ENCODE assay signal across 9 mouse cellular contexts in the genomic region with DNA sequence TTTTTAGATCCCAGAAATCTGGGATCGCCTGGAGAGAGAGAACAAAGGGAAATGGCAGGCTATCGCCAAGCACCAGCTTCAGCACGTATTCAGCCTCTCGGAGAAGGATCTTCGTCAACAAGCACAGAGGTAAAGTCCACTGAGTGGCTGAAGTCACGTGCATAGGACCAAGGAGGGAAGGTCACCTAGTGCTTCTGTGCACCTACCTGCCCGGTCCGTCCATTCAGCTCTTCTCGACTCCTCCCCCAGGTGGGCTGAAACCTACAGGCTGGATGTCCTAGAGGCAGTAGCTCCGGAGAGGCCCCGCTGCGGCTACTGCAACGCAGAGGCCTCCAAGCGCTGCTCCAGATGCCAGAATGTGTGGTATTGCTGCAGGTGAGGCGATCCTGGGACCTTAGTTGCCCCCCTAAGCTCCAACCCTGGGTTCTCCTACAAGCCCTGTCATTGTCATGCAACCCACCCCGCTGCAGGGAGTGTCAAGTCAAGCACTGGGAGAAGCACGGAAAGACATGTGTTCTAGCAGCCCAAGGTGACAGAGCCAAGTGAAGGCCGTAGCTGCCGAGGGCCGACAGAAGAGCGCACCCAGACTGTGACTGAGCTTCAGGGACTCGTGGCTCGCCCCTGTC. TPM values are rescaled to one million over a fixed set of nuclear protein-coding genes. Genes with fewer than 3 reads are reported as not detected.
DNase-seq lines count a peak whose midpoint lies in the region; ATAC-seq and TF ChIP-seq lines count a peak whose summit lies in the region.
"Had no signal": no experiment of that assay in that cellular context is flagged by ENCODE, and none has a peak within 500 bp of the region (broad histone marks: within the 10 kb centered on the region; RNA-seq: fewer than 3 reads in every experiment).

No protein-coding gene starts in this region.

- 28% methylated on average over 23 of the region's 23 CpGs for WGBS in heart, embryonic 11.5 days (ENCODE audit: insufficient replicate concordance)
- 31% methylated on average over 23 of the region's 23 CpGs for WGBS in forebrain, embryonic 14.5 days
- 38% methylated on average over 23 of the region's 23 CpGs for WGBS in midbrain, postnatal 0 days

- H3K36me3 ChIP-seq in heart, embryonic 11.5 days (ENCODE audit: control insufficient read depth, insufficient read depth, low read length): no peaks in the 10 kb centered on the region
- H3K36me3 ChIP-seq in forebrain, embryonic 14.5 days (ENCODE audit: control insufficient read depth, insufficient read depth, low read length): no peaks in the 10 kb centered on the region; the same call in 1 of the 2 replicates
- H3K36me3 ChIP-seq in midbrain, postnatal 0 days (ENCODE audit: insufficient read depth, low read length): no peaks in the 10 kb centered on the region

- no peak for DNase-seq in heart, postnatal 4 days
- no peak for DNase-seq in forebrain, embryonic 14.5 days (ENCODE audit: low spot score)
- DNase-seq in kidney, postnatal 36 days: peak; percentile 86 to 92
- DNase-seq in midbrain, postnatal 0 days (ENCODE audit: low spot score): no peak
- DNase-seq in left cerebral cortex, adult 11 months (ENCODE audit: low spot score): no peak
- DNase-seq in layer of hippocampus, postnatal 14 days (ENCODE audit: low spot score in 2 of 2): no peak
- no peak for DNase-seq in layer of hippocampus, adult 11-12 months (ENCODE audit: low spot score)

- TF ChIP-seq CTCF in midbrain, postnatal 0 days (IDR thresholded peaks at IDR 0.05): no peak

- H3K9me3 ChIP-seq in heart, embryonic 11.5 days (replicated peaks; ENCODE audit: control insufficient read depth, low read length): no peaks in the 10 kb centered on the region
- no peaks in the 10 kb centered on the region for H3K9me3 ChIP-seq in forebrain, embryonic 14.5 days (replicated peaks; ENCODE audit: control insufficient read depth, low read length)
- no peaks in the 10 kb centered on the region for H3K9me3 ChIP-seq in midbrain, postnatal 0 days (ENCODE audit: low read length)

- peak overlapping the region; percentile 98 for H3K4me2 ChIP-seq in heart, embryonic 11.5 days
- peak overlapping the region; percentile 89 for H3K4me2 ChIP-seq in forebrain, embryonic 14.5 days (ENCODE audit: low read length)
- peak overlapping the region; percentile 56 for H3K4me2 ChIP-seq in midbrain, postnatal 0 days (ENCODE audit: low read depth, low read length, poor library complexity, severe bottlenecking)

- peaks cover 30% of the 10 kb centered on the region for H3K27me3 ChIP-seq in heart, embryonic 11.5 days (ENCODE audit: control insufficient read depth, insufficient read depth, low read length)
- peaks cover 30% of the 10 kb centered on the region for H3K27me3 ChIP-seq in forebrain, embryonic 14.5 days (replicated peaks; ENCODE audit: control insufficient read depth, insufficient read depth, low read length)
- peaks cover 28% of the 10 kb centered on the region for H3K27me3 ChIP-seq in midbrain, postnatal 0 days (ENCODE audit: insufficient read depth, low read length)
- H3K27me3 ChIP-seq: CH12.LX had no signal

- H3K4me3 ChIP-seq in heart, embryonic 11.5 days (ENCODE audit: low read depth, low read length): peak overlapping the region; percentile 56
- peak overlapping the region; percentile 32; the same call in 1 of the 2 replicates for H3K4me3 ChIP-seq in forebrain, embryonic 14.5 days (ENCODE audit: low read depth, low read length)
- H3K4me3 ChIP-seq in midbrain, postnatal 0 days (ENCODE audit: low read depth, low read length): no peak overlapping the region

- ATAC-seq in heart, embryonic 11.5 days (replicated peaks; ENCODE audit: insufficient number of reproducible peaks, low FRiP score, low TSS enrichment): no peak
- ATAC-seq in forebrain, embryonic 14.5 days: no peak
- ATAC-seq in midbrain, postnatal 0 days (ENCODE audit: low FRiP score): no peak

- H3K27ac ChIP-seq in heart, embryonic 11.5 days (ENCODE audit: low read depth, low read length): no peak overlapping the region
- H3K27ac ChIP-seq in forebrain, embryonic 14.5 days (ENCODE audit: low read depth, low read length): no peak overlapping the region
- no peak overlapping the region for H3K27ac ChIP-seq in midbrain, postnatal 0 days (ENCODE audit: low read depth, low read length)

- peaks cover 42% of the 10 kb centered on the region for H3K4me1 ChIP-seq in heart, embryonic 11.5 days (ENCODE audit: control insufficient read depth, insufficient read depth, low read length)
- H3K4me1 ChIP-seq in forebrain, embryonic 14.5 days (ENCODE audit: control insufficient read depth, insufficient read depth, low read length): peaks cover 31% of the 10 kb centered on the region
- H3K4me1 ChIP-seq in midbrain, postnatal 0 days (ENCODE audit: insufficient read depth, low read length): peaks cover 11% of the 10 kb centered on the region; the same call in 1 of the 2 replicates

- peak overlapping the region; percentile 77 for H3K9ac ChIP-seq in heart, embryonic 11.5 days (ENCODE audit: low read depth, low read length)
- no peak overlapping the region for H3K9ac ChIP-seq in forebrain, embryonic 14.5 days (ENCODE audit: low read length)
- no peak overlapping the region for H3K9ac ChIP-seq in midbrain, postnatal 0 days (replicated peaks; ENCODE audit: low read length, poor library complexity, severe bottlenecking)

RNA-seq across cellular contexts. Expression of a gene that starts 0.8 kb away (rescaled TPM):
- 38.9 and 45.7 TPM in 2 replicates for polyA plus RNA-seq in heart, embryonic 11.5 days (2014; fragmentation: Nextera tagmentation; extraction: Ambion mirVana)
- 10 to 100 TPM; 38.8 to 39.4 TPM for total RNA-seq in heart, postnatal 4 days (2021)
- polyA plus RNA-seq in forebrain, embryonic 14.5 days (2014; fragmentation: Nextera tagmentation; extraction: Ambion mirVana): 34.7 and 37.1 TPM in 2 replicates
- total RNA-seq in midbrain, postnatal 0 days (2014; rRNA removed): 21.1 and 25.7 TPM in 2 replicates
- polyA plus RNA-seq in midbrain, postnatal 0 days (2015; fragmentation: Nextera tagmentation; extraction: Ambion mirVana): 33.4 and 36.6 TPM in 2 replicates
- total RNA-seq in layer of hippocampus, postnatal 14 days (2021): 10 to 100 TPM; 14.5 to 16.0 TPM

RNA-seq across cellular contexts. Expression of a gene that starts 3.5 kb away (rescaled TPM):
- polyA plus RNA-seq in heart, embryonic 11.5 days (2014; fragmentation: Nextera tagmentation; extraction: Ambion mirVana): not detected in 2 replicates
- total RNA-seq in heart, postnatal 4 days (2021): under 1 TPM; 0.26 to 0.32 TPM
- 4.3 and 4.6 TPM in 2 replicates for polyA plus RNA-seq in forebrain, embryonic 14.5 days (2014; fragmentation: Nextera tagmentation; extraction: Ambion mirVana)
- 3.3 and 4.2 TPM in 2 replicates for total RNA-seq in midbrain, postnatal 0 days (2014; rRNA removed)
- 4.9 and 5.0 TPM in 2 replicates for polyA plus RNA-seq in midbrain, postnatal 0 days (2015; fragmentation: Nextera tagmentation; extraction: Ambion mirVana)
- 1 to 10 TPM; 2.0 to 3.7 TPM for total RNA-seq in layer of hippocampus, postnatal 14 days (2021)

RNA-seq across cellular contexts. Expression of a gene that starts 8.6 kb away (rescaled TPM):
- 26.8 TPM in 2 replicates for polyA plus RNA-seq in heart, embryonic 11.5 days (2014; fragmentation: Nextera tagmentation; extraction: Ambion mirVana)
- total RNA-seq in heart, postnatal 4 days (2021): 10 to 100 TPM; 12.0 TPM
- 83.2 and 83.8 TPM in 2 replicates for polyA plus RNA-seq in forebrain, embryonic 14.5 days (2014; fragmentation: Nextera tagmentation; extraction: Ambion mirVana)
- 55.5 and 68.7 TPM in 2 replicates for total RNA-seq in midbrain, postnatal 0 days (2014; rRNA removed)
- polyA plus RNA-seq in midbrain, postnatal 0 days (2015; fragmentation: Nextera tagmentation; extraction: Ambion mirVana): 60.0 and 66.5 TPM in 2 replicates
- 10 to 100 TPM; 28.7 to 34.5 TPM for total RNA-seq in layer of hippocampus, postnatal 14 days (2021)

RNA-seq across cellular contexts. Expression of a gene that starts 8.6 kb away (rescaled TPM):
- polyA plus RNA-seq in heart, embryonic 11.5 days (2014; fragmentation: Nextera tagmentation; extraction: Ambion mirVana): 16.6 and 21.9 TPM in 2 replicates
- total RNA-seq in heart, postnatal 4 days (2021): 1 to 10 TPM; 6.6 to 7.2 TPM
- polyA plus RNA-seq in forebrain, embryonic 14.5 days (2014; fragmentation: Nextera tagmentation; extraction: Ambion mirVana): 33.1 and 38.0 TPM in 2 replicates
- total RNA-seq in midbrain, postnatal 0 days (2014; rRNA removed): 39.0 and 50.8 TPM in 2 replicates
- 50.0 and 58.1 TPM in 2 replicates for polyA plus RNA-seq in midbrain, postnatal 0 days (2015; fragmentation: Nextera tagmentation; extraction: Ambion mirVana)
- 10 to 100 TPM; 16.7 to 17.8 TPM for total RNA-seq in layer of hippocampus, postnatal 14 days (2021)

RNA-seq across cellular contexts. Expression of a gene that starts 12.5 kb away (rescaled TPM):
- polyA plus RNA-seq in heart, embryonic 11.5 days (2014; fragmentation: Nextera tagmentation; extraction: Ambion mirVana): 60.4 and 63.3 TPM in 2 replicates
- 10 to 100 TPM; 22.3 to 24.0 TPM for total RNA-seq in heart, postnatal 4 days (2021)
- 105 and 107 TPM in 2 replicates for polyA plus RNA-seq in forebrain, embryonic 14.5 days (2014; fragmentation: Nextera tagmentation; extraction: Ambion mirVana)
- 136 and 142 TPM in 2 replicates for total RNA-seq in midbrain, postnatal 0 days (2014; rRNA removed)
- 132 and 137 TPM in 2 replicates for polyA plus RNA-seq in midbrain, postnatal 0 days (2015; fragmentation: Nextera tagmentation; extraction: Ambion mirVana)
- total RNA-seq in layer of hippocampus, postnatal 14 days (2021): 10 to 100 TPM; 63.0 to 64.1 TPM

Comparison
In these comparisons a context has a peak if more than half of its experiments do, and no peak if none do; other contexts are left out.
1. DNase-seq: peak in kidney, postnatal 36 days (2 of 2); none in heart, postnatal 4 days (single experiment), forebrain, embryonic 14.5 days (single experiment), midbrain, postnatal 0 days (single experiment), left cerebral cortex, adult 11 months (single experiment), layer of hippocampus, postnatal 14 days (0 of 2) and layer of hippocampus, adult 11-12 months (single experiment).
2. Peak in every context shown above with its lines, with median percentiles within 50 percentile points of each other: H3K4me2 ChIP-seq.